Mouse (Mus musculus): ENCODE data around the gene Rgs11. TPM values are rescaled to one million over a fixed set of nuclear protein-coding genes. Genes with fewer than 3 reads are reported as not detected.

Rgs11 gene
- polyA plus RNA-seq, 1 experiment from 2014 or later: 17.7 TPM

DNA sequence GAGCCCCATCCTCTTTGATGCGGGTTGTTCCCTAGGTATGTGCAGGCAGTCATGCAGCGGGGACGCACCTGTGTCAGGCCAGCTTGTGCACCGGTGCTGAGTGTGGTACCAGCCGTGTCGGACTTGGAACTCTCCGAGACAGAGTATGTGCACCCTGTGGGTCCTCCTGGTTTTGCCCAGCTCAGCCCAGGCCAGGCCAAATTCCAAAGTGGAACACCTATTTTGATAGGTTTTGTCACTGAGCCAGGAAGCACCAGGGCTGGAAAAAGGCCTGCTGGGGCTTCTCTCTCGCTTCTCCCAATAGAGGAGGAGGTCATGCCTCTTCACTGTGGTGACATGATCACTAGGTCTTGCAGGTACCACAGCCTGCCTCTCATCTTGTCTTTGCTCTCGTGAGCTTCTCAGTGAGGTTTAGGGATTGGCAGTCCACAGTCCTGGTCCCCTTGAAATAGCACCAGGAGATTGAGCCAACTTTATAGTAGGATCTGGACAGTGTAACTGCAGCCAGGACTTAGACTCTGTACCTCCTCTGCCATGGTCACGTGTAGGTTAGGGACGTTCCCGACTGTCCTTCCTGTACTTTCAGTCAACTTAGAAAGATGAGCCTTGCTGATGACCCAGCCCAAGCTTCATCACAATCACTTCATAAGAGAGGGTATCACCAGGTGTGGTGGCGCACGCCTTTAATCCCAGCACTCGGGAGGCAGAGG, 10.1 kb upstream of the Rgs11 start:
- peaks cover 85% of the 10 kb centered on the region for H3K36me3 ChIP-seq (ENCODE audit: insufficient read depth, low read length)
- WGBS: 94% methylated on average over 15 of the region's 15 CpGs
- no peak overlapping the region for H3K4me3 ChIP-seq (ENCODE audit: low read length)
- H3K9ac ChIP-seq (replicated peaks; ENCODE audit: low read length): no peak overlapping the region
- H3K27ac ChIP-seq (ENCODE audit: low read length): no peak overlapping the region
- H3K27me3 ChIP-seq (ENCODE audit: insufficient read depth, low read length): no peaks in the 10 kb centered on the region
- no peaks in the 10 kb centered on the region for H3K9me3 ChIP-seq (ENCODE audit: low read length)
- H3K4me1 ChIP-seq (ENCODE audit: insufficient read depth, low read length): no peaks in the 10 kb centered on the region
- H3K4me2 ChIP-seq (replicated peaks; ENCODE audit: low read depth, low read length): no peak overlapping the region
- no peak for ATAC-seq (ENCODE audit: low FRiP score, low TSS enrichment)

DNA sequence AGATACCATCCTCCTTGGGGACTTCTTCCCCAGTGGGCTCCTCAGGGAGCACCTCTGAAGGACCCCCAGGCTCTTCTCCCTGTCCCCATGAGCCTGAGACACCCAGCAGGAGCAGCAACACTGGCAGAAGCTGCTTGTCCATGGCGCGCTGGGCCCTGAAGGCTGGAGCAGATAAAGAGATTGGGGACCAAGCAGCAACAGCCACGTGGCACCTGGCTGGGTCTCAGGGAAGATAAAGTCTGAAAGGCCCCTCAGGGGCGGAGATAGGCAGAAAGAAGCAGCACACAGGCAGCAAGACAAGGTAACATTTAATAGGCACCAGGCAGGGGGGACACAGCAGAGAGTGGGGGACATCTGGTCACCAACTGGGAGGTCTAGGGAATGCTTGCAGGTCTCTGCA, 3.9 kb upstream of the Rgs11 start, which contains the start of gene Pdia2:
TSS of gene Pdia2 (minus strand) at position 196 of the 400 bp plus-strand sequence.
- Histone ChIP-seq H3K4me2 (replicated peaks; ENCODE audit: low read depth, low read length) (no peak within 1 kb of the TSS), H3K4me1 (ENCODE audit: insufficient read depth, low read length) (peaks cover 19% of the 10 kb centered on the region), H3K27ac (ENCODE audit: low read length) (no peak within 1 kb of the TSS), H3K9me3 (ENCODE audit: low read length) (no peaks in the 10 kb centered on the region), H3K4me3 (ENCODE audit: low read length) (no peak within 1 kb of the TSS), H3K27me3 (ENCODE audit: insufficient read depth, low read length) (peaks cover 39% of the 10 kb centered on the region), H3K9ac (replicated peaks; ENCODE audit: low read length) (no peak within 1 kb of the TSS), H3K36me3 (ENCODE audit: insufficient read depth, low read length) (peaks cover 37% of the 10 kb centered on the region)
- 79% methylated on average over 4 of the region's 4 CpGs for WGBS
- no peak for ATAC-seq (ENCODE audit: low FRiP score, low TSS enrichment)

DNA sequence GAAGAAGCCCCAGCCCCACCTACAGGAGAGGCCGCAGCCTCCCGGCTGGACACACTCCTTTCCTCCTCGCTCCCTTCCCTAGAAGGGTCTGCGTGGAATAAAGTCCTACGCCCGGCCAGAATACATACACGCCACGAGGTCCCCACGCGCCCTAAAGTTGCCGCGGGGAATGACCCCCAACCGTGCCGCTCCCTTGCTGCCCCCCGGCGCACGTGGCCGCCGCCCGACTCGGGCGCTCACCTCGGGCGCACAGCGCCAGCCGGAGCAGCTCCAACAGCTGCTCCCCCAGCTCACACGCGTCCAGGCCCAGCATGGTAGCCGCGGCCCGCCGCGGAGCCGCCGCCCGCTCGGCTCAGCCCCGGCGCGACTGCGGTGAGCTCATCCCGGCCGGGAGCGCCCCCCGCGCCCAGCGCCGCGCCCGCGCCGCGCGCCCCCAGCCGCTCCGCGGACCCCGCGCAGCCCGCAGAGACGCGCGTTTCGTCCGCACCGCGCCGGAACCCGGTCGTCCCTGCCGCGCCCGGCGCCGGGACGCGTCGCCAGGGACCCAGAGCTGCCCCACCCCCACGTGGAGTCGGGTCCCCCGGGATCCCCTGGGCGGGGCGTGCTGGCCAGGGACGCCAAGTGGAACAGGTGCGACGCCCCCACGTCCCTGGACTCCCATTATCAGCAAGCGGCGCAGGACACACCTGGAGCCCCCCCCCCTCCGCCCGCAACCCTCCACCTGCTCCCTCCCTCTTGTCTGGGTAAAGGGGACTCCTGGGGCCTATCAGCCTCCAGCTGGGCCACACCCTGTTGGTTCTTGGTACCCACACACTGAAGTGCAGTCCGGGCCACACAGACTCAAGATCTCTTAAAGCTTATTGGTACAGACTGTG, 1.7 kb upstream of the Rgs11 start:
- peaks cover 27% of the 10 kb centered on the region for H3K4me1 ChIP-seq (ENCODE audit: insufficient read depth, low read length)
- WGBS: 2% methylated on average over 56 of the region's 92 CpGs
- H3K9me3 ChIP-seq (ENCODE audit: low read length): no peaks in the 10 kb centered on the region
- H3K9ac ChIP-seq (replicated peaks; ENCODE audit: low read length): peak overlapping the region; percentile 69
- H3K36me3 ChIP-seq (ENCODE audit: insufficient read depth, low read length): peaks cover 18% of the 10 kb centered on the region
- peaks cover 42% of the 10 kb centered on the region for H3K27me3 ChIP-seq (ENCODE audit: insufficient read depth, low read length)
- peak overlapping the region; percentile 97 for H3K4me2 ChIP-seq (replicated peaks; ENCODE audit: low read depth, low read length)
- H3K27ac ChIP-seq (ENCODE audit: low read length): no peak overlapping the region
- H3K4me3 ChIP-seq (ENCODE audit: low read length): peak overlapping the region; percentile 60
- peak; percentile 58 for ATAC-seq (ENCODE audit: low FRiP score, low TSS enrichment)

DNA sequence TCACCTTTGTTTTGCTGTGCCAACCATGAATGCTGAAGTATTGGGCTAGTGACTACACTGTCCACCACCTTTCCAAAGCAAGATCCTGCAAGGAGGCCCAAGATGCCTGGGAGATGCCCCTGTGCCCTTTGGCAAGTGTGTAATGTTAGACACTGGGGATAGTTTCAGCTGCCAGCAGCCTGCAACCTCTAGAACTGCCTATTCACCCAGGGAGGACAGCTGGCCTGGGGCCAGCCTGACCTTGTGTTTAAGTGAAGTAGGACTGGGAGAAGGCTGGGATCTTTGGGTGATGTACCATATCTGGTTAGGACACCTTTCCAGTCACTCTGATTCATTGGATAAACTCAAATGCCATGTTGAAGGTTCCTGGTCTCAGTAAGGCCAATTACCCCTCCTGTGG, 753 bp upstream of the Rgs11 start:
- H3K27ac ChIP-seq (ENCODE audit: low read length): no peak overlapping the region
- peaks cover 10% of the 10 kb centered on the region; the same call in 1 of the 2 replicates for H3K36me3 ChIP-seq (ENCODE audit: insufficient read depth, low read length)
- no peak for ATAC-seq (ENCODE audit: low FRiP score, low TSS enrichment)
- H3K9me3 ChIP-seq (ENCODE audit: low read length): no peaks in the 10 kb centered on the region
- H3K4me2 ChIP-seq (replicated peaks; ENCODE audit: low read depth, low read length): no peak overlapping the region
- H3K27me3 ChIP-seq (ENCODE audit: insufficient read depth, low read length): peaks cover 42% of the 10 kb centered on the region
- no peak overlapping the region for H3K9ac ChIP-seq (replicated peaks; ENCODE audit: low read length)
- H3K4me1 ChIP-seq (ENCODE audit: insufficient read depth, low read length): peaks cover 27% of the 10 kb centered on the region
- no peak overlapping the region for H3K4me3 ChIP-seq (ENCODE audit: low read length)

DNA sequence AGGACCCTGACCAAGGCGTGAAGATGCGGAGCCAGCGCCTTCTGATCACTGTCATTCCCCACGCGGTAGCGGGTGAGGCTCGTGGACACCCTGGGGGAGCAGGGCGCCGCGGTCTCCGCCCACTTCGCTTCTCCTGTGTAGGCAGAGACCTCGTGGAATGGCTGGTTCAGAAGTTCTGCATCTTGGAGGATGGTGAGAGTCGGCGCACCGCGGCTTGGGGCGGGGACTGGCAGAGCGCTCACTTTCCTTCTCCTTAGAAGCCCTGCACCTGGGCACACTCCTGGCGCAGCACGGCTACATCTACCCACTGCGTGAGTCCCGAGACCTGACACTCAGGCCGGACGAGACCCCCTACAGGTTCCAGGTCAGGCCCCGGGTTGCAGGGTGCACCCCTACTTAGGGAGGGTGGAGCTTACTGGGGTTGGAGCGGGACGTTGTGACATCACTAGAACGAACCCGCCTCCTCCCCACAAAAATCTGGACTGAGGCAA, 615 bp downstream of the Rgs11 start:
- ATAC-seq (ENCODE audit: low FRiP score, low TSS enrichment): peak; percentile 12; the same call in 1 of the 2 replicates
- Histone ChIP-seq H3K36me3 (ENCODE audit: insufficient read depth, low read length) (no peaks in the 10 kb centered on the region), H3K9ac (replicated peaks; ENCODE audit: low read length) (peak overlapping the region; percentile 48), H3K4me1 (ENCODE audit: insufficient read depth, low read length) (peaks cover 27% of the 10 kb centered on the region), H3K9me3 (ENCODE audit: low read length) (no peaks in the 10 kb centered on the region), H3K4me3 (ENCODE audit: low read length) (peak overlapping the region; percentile 53), H3K27ac (ENCODE audit: low read length) (no peak overlapping the region), H3K27me3 (ENCODE audit: insufficient read depth, low read length) (peaks cover 42% of the 10 kb centered on the region), H3K4me2 (replicated peaks; ENCODE audit: low read depth, low read length) (peak overlapping the region; percentile 91)
- WGBS: 2% methylated on average over 30 of the region's 30 CpGs

DNA sequence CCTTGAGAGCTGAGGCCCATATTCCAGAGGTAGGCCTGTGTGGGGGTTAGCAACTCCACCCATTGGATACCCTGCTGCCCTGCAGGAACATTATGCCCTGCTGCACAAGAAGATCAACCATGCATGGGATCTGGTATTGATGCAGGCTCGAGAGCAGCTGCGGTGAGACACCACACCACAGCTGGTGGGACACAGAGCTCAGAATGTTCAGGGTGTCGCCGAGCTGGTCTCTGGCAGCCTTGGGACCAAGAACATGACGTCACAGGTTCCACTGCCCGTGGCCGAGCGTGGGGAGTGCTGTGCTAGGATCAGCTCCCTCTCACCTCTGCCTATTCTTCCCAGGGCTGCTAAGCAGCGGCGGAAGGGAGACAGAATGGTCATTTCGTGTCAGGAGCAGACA, 2.0 kb downstream of the Rgs11 start:
- H3K9me3 ChIP-seq (ENCODE audit: low read length): no peaks in the 10 kb centered on the region
- no peak overlapping the region for H3K27ac ChIP-seq (ENCODE audit: low read length)
- peaks cover 42% of the 10 kb centered on the region for H3K27me3 ChIP-seq (ENCODE audit: insufficient read depth, low read length)
- peaks cover 27% of the 10 kb centered on the region for H3K4me1 ChIP-seq (ENCODE audit: insufficient read depth, low read length)
- 15% methylated on average over 11 of the region's 11 CpGs for WGBS
- ATAC-seq (ENCODE audit: low FRiP score, low TSS enrichment): no peak
- no peak overlapping the region for H3K4me3 ChIP-seq (ENCODE audit: low read length)
- H3K9ac ChIP-seq (replicated peaks; ENCODE audit: low read length): no peak overlapping the region
- no peak overlapping the region for H3K4me2 ChIP-seq (replicated peaks; ENCODE audit: low read depth, low read length)
- H3K36me3 ChIP-seq (ENCODE audit: insufficient read depth, low read length): no peaks in the 10 kb centered on the region

DNA sequence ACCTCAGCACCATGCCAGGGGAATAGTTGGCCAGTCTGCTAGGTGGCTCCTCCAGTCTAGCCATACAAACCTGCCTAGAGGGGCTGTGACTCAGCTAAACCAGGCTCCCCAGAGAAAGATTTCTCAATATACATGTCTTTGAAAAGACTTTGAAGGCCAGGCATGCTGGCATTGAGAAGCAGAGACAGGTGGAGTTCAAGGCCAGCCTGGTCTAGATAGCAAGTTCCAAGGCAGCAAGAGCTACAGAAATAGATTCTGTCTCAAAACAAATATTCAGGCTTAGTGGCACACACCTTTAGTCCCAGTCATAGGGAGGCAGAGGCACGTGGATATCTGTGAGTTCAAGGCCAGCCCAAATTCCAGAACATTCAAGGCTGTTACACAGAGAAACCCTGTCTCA, 3.6 kb downstream of the Rgs11 start:
- H3K4me1 ChIP-seq (ENCODE audit: insufficient read depth, low read length): peaks cover 22% of the 10 kb centered on the region
- no peak overlapping the region for H3K4me2 ChIP-seq (replicated peaks; ENCODE audit: low read depth, low read length)
- H3K27ac ChIP-seq (ENCODE audit: low read length): no peak overlapping the region
- H3K27me3 ChIP-seq (ENCODE audit: insufficient read depth, low read length): peaks cover 25% of the 10 kb centered on the region
- H3K9ac ChIP-seq (replicated peaks; ENCODE audit: low read length): no peak overlapping the region
- no peak for ATAC-seq (ENCODE audit: low FRiP score, low TSS enrichment)
- WGBS: 67% methylated on average over 1 of the region's 1 CpGs
- H3K36me3 ChIP-seq (ENCODE audit: insufficient read depth, low read length): no peaks in the 10 kb centered on the region
- no peaks in the 10 kb centered on the region for H3K9me3 ChIP-seq (ENCODE audit: low read length)
- no peak overlapping the region for H3K4me3 ChIP-seq (ENCODE audit: low read length)

DNA sequence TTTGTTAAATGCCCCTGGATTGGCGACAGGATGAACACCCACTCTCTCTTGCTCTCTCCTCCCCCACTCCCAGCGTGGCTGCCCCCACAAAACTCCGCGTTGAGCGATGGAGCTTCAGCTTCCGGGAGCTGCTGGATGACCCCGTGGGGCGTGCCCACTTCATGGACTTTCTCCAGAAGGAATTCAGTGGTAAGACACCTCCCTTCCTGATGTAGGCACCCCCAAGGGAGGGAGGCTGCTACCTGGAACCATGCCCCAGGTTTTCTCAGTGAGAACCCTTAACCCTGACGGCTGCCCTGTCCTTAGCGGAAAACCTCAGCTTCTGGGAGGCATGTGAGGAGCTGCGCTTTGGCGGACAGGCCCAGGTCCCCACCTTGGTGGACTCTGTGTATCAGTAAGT, 4.9 kb downstream of the Rgs11 start, which contains the start of gene Arhgdig:
TSS of gene Arhgdig (minus strand) at position 101 of the 400 bp plus-strand sequence.
- H3K4me3 ChIP-seq (ENCODE audit: low read length): no peak within 1 kb of the TSS
- no peak within 1 kb of the TSS for H3K27ac ChIP-seq (ENCODE audit: low read length)
- no peaks in the 10 kb centered on the region for H3K9me3 ChIP-seq (ENCODE audit: low read length)
- no peak for ATAC-seq (ENCODE audit: low FRiP score, low TSS enrichment)
- H3K9ac ChIP-seq (replicated peaks; ENCODE audit: low read length): no peak within 1 kb of the TSS
- WGBS: 79% methylated on average over 12 of the region's 12 CpGs
- no peak within 1 kb of the TSS for H3K4me2 ChIP-seq (replicated peaks; ENCODE audit: low read depth, low read length)
- H3K4me1 ChIP-seq (ENCODE audit: insufficient read depth, low read length): peaks cover 18% of the 10 kb centered on the region
- peaks cover 12% of the 10 kb centered on the region for H3K27me3 ChIP-seq (ENCODE audit: insufficient read depth, low read length)
- H3K36me3 ChIP-seq (ENCODE audit: insufficient read depth, low read length): no peaks in the 10 kb centered on the region

DNA sequence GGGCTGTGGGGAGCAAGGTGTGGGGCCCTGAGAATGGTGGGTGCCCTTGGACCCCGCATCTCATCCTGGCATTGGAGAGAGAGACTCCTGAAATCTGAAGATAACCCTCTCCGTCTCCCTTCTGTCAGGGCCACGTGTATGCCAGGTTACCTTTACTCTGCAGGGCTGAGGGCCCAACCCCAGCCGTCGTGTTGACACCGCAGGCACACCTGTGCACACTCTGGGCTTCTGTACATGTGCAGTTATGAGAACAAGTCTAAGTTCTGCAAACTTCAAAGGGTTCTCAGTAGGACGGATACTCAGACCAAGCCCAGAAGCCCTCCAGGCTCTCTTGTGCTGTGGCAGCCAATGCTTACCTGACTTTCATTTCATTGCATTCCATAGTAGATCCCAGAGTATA, 9.5 kb downstream of the Rgs11 start:
- H3K27ac ChIP-seq (ENCODE audit: low read length): no peak overlapping the region
- no peaks in the 10 kb centered on the region for H3K9me3 ChIP-seq (ENCODE audit: low read length)
- no peaks in the 10 kb centered on the region for H3K27me3 ChIP-seq (ENCODE audit: insufficient read depth, low read length)
- H3K36me3 ChIP-seq (ENCODE audit: insufficient read depth, low read length): 0 out of 2 replicates have a peak, but pooled peaks cover 5% of the 10 kb centered on the region
- no peak for ATAC-seq (ENCODE audit: low FRiP score, low TSS enrichment)
- no peaks in the 10 kb centered on the region for H3K4me1 ChIP-seq (ENCODE audit: insufficient read depth, low read length)
- no peak overlapping the region for H3K4me2 ChIP-seq (replicated peaks; ENCODE audit: low read depth, low read length)
- no peak overlapping the region for H3K9ac ChIP-seq (replicated peaks; ENCODE audit: low read length)
- no peak overlapping the region for H3K4me3 ChIP-seq (ENCODE audit: low read length)
- WGBS: 86% methylated on average over 7 of the region's 7 CpGs

Data from kidney, embryonic 16.5 days (tissue).